Mouse (Mus musculus) neural tube, embryonic 12.5 days (tissue): ENCODE measurements around the gene Magix. TPM values are rescaled to one million over a fixed set of nuclear protein-coding genes. Genes with fewer than 3 reads are reported as not detected.
A peak's percentile ranks its signal among the peaks of the same experiment; 100 is the strongest.
"Not testable (repeated sequence)": the region's sequence is repeated elsewhere in the genome, so short reads cannot be mapped to it uniquely, and the experiment has no call there.

ENCODE experiments used
- ATAC-seq: fragments of 200-750 bp; cut with Nextera tagmentation; 2 replicates; pipeline ENCODE4 v1.8.0; 2017; ENCODE audit warnings: low read depth, mild to moderate bottlenecking, moderate TSS enrichment, moderate library complexity; ENCODE audit not compliant: low FRiP score
- H3K27ac ChIP-seq: fragments of 300-500 bp; sonication (generic); 2 replicates; pipeline ENCODE4 v1.5.1; 2016
- H3K27me3 ChIP-seq: fragments of 300-500 bp; sonication (generic); replicated peaks from 2 replicates; pipeline ENCODE4 v1.6.1; 2016; ENCODE audit warnings: mild to moderate bottlenecking
- H3K36me3 ChIP-seq: fragments of 300-500 bp; sonication (generic); 2 replicates; pipeline ENCODE4 v1.6.1; 2016; ENCODE audit warnings: mild to moderate bottlenecking
- H3K4me1 ChIP-seq: fragments of 300-500 bp; sonication (generic); 2 replicates; pipeline ENCODE4 v1.6.1; 2016
- H3K4me2 ChIP-seq: fragments of 300-500 bp; sonication (generic); replicated peaks from 2 replicates; pipeline ENCODE4 v1.6.1; 2016; ENCODE audit warnings: mild to moderate bottlenecking
- H3K4me3 ChIP-seq: fragments of 300-500 bp; sonication (generic); 2 replicates; pipeline ENCODE4 v1.5.1; 2016
- H3K9ac ChIP-seq: fragments of 300-500 bp; sonication (generic); 2 replicates; pipeline ENCODE4 v1.6.1; 2016; ENCODE audit warnings: mild to moderate bottlenecking
- H3K9me3 ChIP-seq: fragments of 300-500 bp; sonication (generic); 2 replicates; pipeline ENCODE4 v1.6.1; 2016; ENCODE audit warnings: mild to moderate bottlenecking
- WGBS: fragments of 180-500 bp; shearing (Covaris S2); methylation state at CpG from one replicate; pipeline ENCODE4 v1.1.7; 2016; 5-methylcytosine and 5-hydroxymethylcytosine counted together
- polyA plus RNA-seq: library from polyadenylated mRNA; unstranded; fragments of >200 nt; fragmentation: Nextera tagmentation; extraction: Ambion mirVana; gene quantifications from 2 replicates; pipeline ENCODE4 v1.2.1, GENCODE M21; 2016

The Magix gene
- 0.09 TPM in 1 of 2 replicates, not detected in the other for polyA plus RNA-seq

- no peak within 1 kb of the TSS for H3K9ac ChIP-seq
- H3K36me3 ChIP-seq: no peaks in the 10 kb centered on the region
- H3K9me3 ChIP-seq: no peaks in the 10 kb centered on the region
- no peaks in the 10 kb centered on the region for H3K4me1 ChIP-seq
- H3K4me2 ChIP-seq: peak within 1 kb of the TSS; percentile 53
- H3K27me3 ChIP-seq: no peaks in the 10 kb centered on the region; the same call in 1 of the 2 replicates
- H3K27ac ChIP-seq: no peak within 1 kb of the TSS
- 74% methylated on average over 14 of the region's 14 CpGs for WGBS
- ATAC-seq: no peak
- no peak within 1 kb of the TSS for H3K4me3 ChIP-seq
Observed at GRCm38 (mm10) chrX:7680864-7681263, at the start of gene Magix. Gene Magix, minus strand, starts transcription at chrX:7681251.

- Histone ChIP-seq H3K4me2 (peak overlapping the region; percentile 59), H3K27ac (no peak overlapping the region), H3K4me1 (no peaks in the 10 kb centered on the region; the same call in 1 of the 2 replicates), H3K9ac (peak overlapping the region; percentile 55), H3K4me3 (peak overlapping the region; percentile 40), H3K36me3 (peaks cover 15% of the 10 kb centered on the region), H3K9me3 (no peaks in the 10 kb centered on the region), H3K27me3 (no peaks in the 10 kb centered on the region)
- 29% methylated on average over 4 of the region's 4 CpGs for WGBS
- ATAC-seq: no peak
Observed at GRCm38 (mm10) chrX:7728922-7729265, 47.8 kb upstream of the Magix start.

GRCm38 (mm10) chrX:7728215-7728921, 47.3 kb upstream of the Magix start, which contains the start of gene Praf2:
Gene Praf2, plus strand, starts transcription at chrX:7728439.
- ATAC-seq: peak; percentile 92
- Histone ChIP-seq H3K4me1 (no peaks in the 10 kb centered on the region; the same call in 1 of the 2 replicates), H3K9me3 (no peaks in the 10 kb centered on the region), H3K27ac (no peak within 1 kb of the TSS), H3K36me3 (peaks cover 16% of the 10 kb centered on the region), H3K4me2 (peak within 1 kb of the TSS; percentile 59), H3K4me3 (peak within 1 kb of the TSS; percentile 40), H3K27me3 (no peaks in the 10 kb centered on the region), H3K9ac (peak within 1 kb of the TSS; percentile 55)
- WGBS: 17% methylated on average over 42 of the region's 42 CpGs

- WGBS: 92% methylated on average over 13 of the region's 13 CpGs
- Histone ChIP-seq H3K27ac (no peak overlapping the region), H3K4me3 (no peak overlapping the region), H3K36me3 (peaks cover 16% of the 10 kb centered on the region), H3K9ac (no peak overlapping the region), H3K4me2 (no peak overlapping the region), H3K4me1 (peaks cover 5% of the 10 kb centered on the region), H3K27me3 (no peaks in the 10 kb centered on the region), H3K9me3 (no peaks in the 10 kb centered on the region)
- no peak for ATAC-seq
Observed at GRCm38 (mm10) chrX:7727176-7727575, 46.1 kb upstream of the Magix start.

- Histone ChIP-seq H3K9ac (no peak overlapping the region), H3K4me2 (no peak overlapping the region), H3K27ac (no peak overlapping the region), H3K4me1 (peaks cover 5% of the 10 kb centered on the region), H3K27me3 (no peaks in the 10 kb centered on the region), H3K4me3 (no peak overlapping the region), H3K36me3 (peaks cover 16% of the 10 kb centered on the region), H3K9me3 (no peaks in the 10 kb centered on the region)
- 94% methylated on average over 12 of the region's 12 CpGs for WGBS
- no peak for ATAC-seq
Observed at GRCm38 (mm10) chrX:7725841-7726240, 44.8 kb upstream of the Magix start.

GRCm38 (mm10) chrX:7724135-7724534, 43.1 kb upstream of the Magix start:
- Histone ChIP-seq H3K4me3 (no peak overlapping the region), H3K27me3 (no peaks in the 10 kb centered on the region), H3K9me3 (no peaks in the 10 kb centered on the region), H3K9ac (no peak overlapping the region), H3K4me2 (no peak overlapping the region), H3K27ac (no peak overlapping the region), H3K36me3 (peaks cover 16% of the 10 kb centered on the region), H3K4me1 (peaks cover 5% of the 10 kb centered on the region)
- no peak for ATAC-seq
- 78% methylated on average over 7 of the region's 7 CpGs for WGBS

GRCm38 (mm10) chrX:7722691-7723090, 41.6 kb upstream of the Magix start:
- Histone ChIP-seq H3K9ac (peak overlapping the region; percentile 52; the same call in 1 of the 2 replicates), H3K4me2 (peak overlapping the region; percentile 64), H3K4me3 (peak overlapping the region; percentile 51), H3K9me3 (no peaks in the 10 kb centered on the region), H3K27me3 (no peaks in the 10 kb centered on the region), H3K4me1 (peaks cover 5% of the 10 kb centered on the region), H3K36me3 (peaks cover 16% of the 10 kb centered on the region), H3K27ac (no peak overlapping the region)
- ATAC-seq: no peak
- 35% methylated on average over 4 of the region's 4 CpGs for WGBS

GRCm38 (mm10) chrX:7722282-7722611, 41.2 kb upstream of the Magix start:
- no peaks in the 10 kb centered on the region for H3K9me3 ChIP-seq
- H3K4me3 ChIP-seq: peak overlapping the region; percentile 51
- peaks cover 5% of the 10 kb centered on the region for H3K4me1 ChIP-seq
- H3K27me3 ChIP-seq: no peaks in the 10 kb centered on the region
- 21% methylated on average over 11 of the region's 11 CpGs for WGBS
- H3K36me3 ChIP-seq: peaks cover 16% of the 10 kb centered on the region
- ATAC-seq: no peak
- H3K9ac ChIP-seq: peak overlapping the region; percentile 52; the same call in 1 of the 2 replicates
- H3K4me2 ChIP-seq: peak overlapping the region; percentile 64
- H3K27ac ChIP-seq: no peak overlapping the region

- peak within 1 kb of the TSS; percentile 37; the same call in 1 of the 2 replicates for H3K27ac ChIP-seq
- whole genome bisulfite sequencing: 22% methylated on average over 22 of the region's 22 CpGs
- H3K9ac ChIP-seq: peak within 1 kb of the TSS; percentile 52; the same call in 1 of the 2 replicates
Observed at GRCm38 (mm10) chrX:7721514-7722281, 40.6 kb upstream of the Magix start, which contains the start of gene Gm45208. Gene Gm45208, plus strand, starts transcription at chrX:7722245.

GRCm38 (mm10) chrX:7716058-7716457, 35.0 kb upstream of the Magix start:
- WGBS: 53% methylated on average over 1 of the region's 1 CpGs
- not testable (repeated sequence) for ATAC-seq, H3K9me3 ChIP-seq, H3K27ac ChIP-seq, H3K4me1 ChIP-seq, H3K4me2 ChIP-seq, H3K27me3 ChIP-seq, H3K9ac ChIP-seq, H3K4me3 ChIP-seq, H3K36me3 ChIP-seq

More at GRCm38 (mm10) chrX:7721514-7722281, 40.6 kb upstream of the Magix start, which contains the start of gene Gm45208:
- peak within 1 kb of the TSS; percentile 51 for H3K4me3 ChIP-seq
- H3K4me1 ChIP-seq: peaks cover 5% of the 10 kb centered on the region
- peak within 1 kb of the TSS; percentile 64 for H3K4me2 ChIP-seq
- H3K9me3 ChIP-seq: no peaks in the 10 kb centered on the region
- H3K36me3 ChIP-seq: peaks cover 16% of the 10 kb centered on the region
- H3K27me3 ChIP-seq: no peaks in the 10 kb centered on the region
- peak; percentile 91 for ATAC-seq

GRCm38 (mm10) chrX:7714135-7714899, 33.3 kb upstream of the Magix start, which contains the start of gene Wdr45:
Gene Wdr45, plus strand, starts transcription at chrX:7714333.
- not testable (repeated sequence) for H3K4me1 ChIP-seq, H3K36me3 ChIP-seq, H3K9me3 ChIP-seq, H3K9ac ChIP-seq, H3K27ac ChIP-seq, H3K27me3 ChIP-seq
- peak; percentile 97 for ATAC-seq
- 18% methylated on average over 49 of the region's 60 CpGs for WGBS
- 0 out of 2 replicates have a peak within 1 kb of the TSS, but pooled peaks have one; percentile 16 for H3K4me3 ChIP-seq
- peak within 1 kb of the TSS; percentile 52 for H3K4me2 ChIP-seq

- Histone ChIP-seq H3K4me3 (0 out of 2 replicates have a peak overlapping the region, but pooled peaks have one; percentile 16), H3K4me2 (peak overlapping the region; percentile 52)
- H3K9me3 ChIP-seq, H3K9ac ChIP-seq, H3K36me3 ChIP-seq, H3K27me3 ChIP-seq, ATAC-seq, H3K4me1 ChIP-seq, H3K27ac ChIP-seq: not testable (repeated sequence)
- WGBS: 36% methylated on average over 6 of the region's 12 CpGs
Observed at GRCm38 (mm10) chrX:7713764-7714134, 32.7 kb upstream of the Magix start.
